Mouse (Mus musculus) ovary, postnatal 10 days (tissue): Measurements from ENCODE around the gene Olfr262.
"Not testable (repeated sequence)": the region's sequence is repeated elsewhere in the genome, so short reads cannot be mapped to it uniquely, and the experiment has no call there.

Experiments used
- DNase-seq: peaks from one replicate; pipeline ENCODE4 v3.0.0; 2022; ENCODE audit warnings: low spot score

The Olfr262 gene

GRCm38 (mm10) chr19:12241559-12241958, at the start of gene Olfr262:
Gene Olfr262 (minus strand): TSS chr19:12241659.
- DNase-seq: no peak

GRCm38 (mm10) chr19:12279554-12279953, 38.1 kb upstream of the Olfr262 start, which contains the start of gene Olfr1434:
Gene Olfr1434 (plus strand): TSS chr19:12279854.
- no peak for DNase-seq

GRCm38 (mm10) chr19:12260732-12261131, 19.3 kb upstream of the Olfr262 start, which contains the start of gene Olfr235:
Gene Olfr235 (plus strand): TSS chr19:12261032.
- no peak for DNase-seq

DNA sequence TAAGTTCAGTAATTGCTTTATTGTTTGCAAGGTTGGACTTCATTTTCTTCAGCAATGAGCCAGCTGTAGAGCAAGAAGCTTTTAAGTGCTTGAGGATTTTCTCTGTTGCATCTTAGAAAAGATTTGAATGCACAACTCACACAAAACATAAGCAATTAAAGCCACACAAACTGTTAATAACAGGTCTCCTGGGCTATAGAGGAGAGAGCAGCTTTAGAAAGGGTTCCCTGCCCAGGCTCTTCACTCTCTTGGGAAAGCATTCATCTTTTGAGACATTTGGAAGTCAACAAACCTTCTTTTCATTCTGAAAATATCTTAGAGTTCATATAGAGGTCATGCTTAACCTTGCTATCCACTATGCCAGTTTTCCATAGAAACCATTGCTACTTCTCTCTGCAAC, 9.0 kb downstream of the Olfr262 start, which contains the start of gene Olfr1432:
Gene Olfr1432 (minus strand): TSS at position 101 of the 400 bp plus-strand sequence.
- not testable (repeated sequence) for DNase-seq

GRCm38 (mm10) chr19:12200334-12200733, 41.1 kb downstream of the Olfr262 start, which contains the start of gene Olfr1431:
Gene Olfr1431 (plus strand): TSS chr19:12200634.
- DNase-seq: no peak

- DNase-seq: not testable (repeated sequence)
Observed at GRCm38 (mm10) chr19:12199076-12199475, 42.4 kb downstream of the Olfr262 start.
